Comparison of ENCODE assay signal across 20 mouse cellular contexts in the genomic region with DNA sequence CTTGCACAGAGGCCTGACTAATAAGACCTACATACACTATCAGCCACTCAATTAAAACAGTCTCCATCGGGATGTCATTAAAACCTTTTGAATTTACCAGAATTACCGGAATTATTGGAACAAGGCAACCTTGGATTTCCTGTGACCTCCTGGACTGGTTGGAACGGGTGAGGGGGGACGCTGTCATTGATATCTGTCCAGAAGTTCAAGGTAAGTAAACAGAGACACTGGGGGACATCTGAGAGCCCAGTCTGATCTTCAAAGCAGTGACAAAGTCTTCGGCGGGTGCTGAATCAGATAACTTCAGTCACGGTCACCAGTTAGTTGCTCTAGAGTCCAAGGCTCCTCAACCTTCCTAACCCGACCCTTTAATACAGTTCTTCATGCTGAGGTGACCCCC. TPM values are rescaled to one million over a fixed set of nuclear protein-coding genes. Genes with fewer than 3 reads are reported as not detected.
A peak's percentile ranks its signal among the peaks of the same experiment; 100 is the strongest.
DNase-seq lines count a peak whose midpoint lies in the region; ATAC-seq lines count a peak whose summit lies in the region.
"Had no signal": no experiment of that assay in that cellular context is flagged by ENCODE, and none has a peak within 500 bp of the region (broad histone marks: within the 10 kb centered on the region; RNA-seq: fewer than 3 reads in every experiment).

No protein-coding gene starts in this region.

- H3K9ac ChIP-seq in liver, embryonic 13.5 days = no peak overlapping the region
- no peak overlapping the region for H3K9ac ChIP-seq in liver, embryonic 12.5 days
- H3K9ac ChIP-seq: embryonic facial prominence, embryonic 13.5 days; embryonic facial prominence, embryonic 15.5 days; forebrain, embryonic 12.5 days had no signal

- H3K36me3 ChIP-seq in liver, embryonic 13.5 days = no peaks in the 10 kb centered on the region
- H3K36me3 ChIP-seq in liver, embryonic 12.5 days = no peaks in the 10 kb centered on the region
- H3K36me3 ChIP-seq: embryonic facial prominence, embryonic 13.5 days; embryonic facial prominence, embryonic 15.5 days; forebrain, embryonic 10.5 days; forebrain, embryonic 12.5 days had no signal

- 74% methylated on average over 8 of the region's 8 CpGs for WGBS in liver, embryonic 13.5 days (ENCODE audit: insufficient replicate concordance)
- WGBS in liver, embryonic 12.5 days (ENCODE audit: insufficient replicate concordance) = 78% methylated on average over 8 of the region's 8 CpGs

- H3K4me2 ChIP-seq in liver, embryonic 13.5 days = no peak overlapping the region
- no peak overlapping the region for H3K4me2 ChIP-seq in liver, embryonic 12.5 days
- H3K4me2 ChIP-seq: embryonic facial prominence, embryonic 13.5 days; embryonic facial prominence, embryonic 15.5 days; forebrain, embryonic 12.5 days had no signal

- H3K4me1 ChIP-seq in liver, embryonic 13.5 days (replicated peaks) = no peaks in the 10 kb centered on the region
- H3K4me1 ChIP-seq in liver, embryonic 12.5 days = no peaks in the 10 kb centered on the region
- H3K4me1 ChIP-seq: embryonic facial prominence, embryonic 13.5 days; embryonic facial prominence, embryonic 15.5 days; forebrain, embryonic 10.5 days; forebrain, embryonic 12.5 days had no signal

- H3K27me3 ChIP-seq in liver, embryonic 13.5 days = no peaks in the 10 kb centered on the region
- H3K27me3 ChIP-seq in liver, embryonic 12.5 days (replicated peaks) = no peaks in the 10 kb centered on the region
- H3K27me3 ChIP-seq: embryonic facial prominence, embryonic 13.5 days; embryonic facial prominence, embryonic 15.5 days; forebrain, embryonic 12.5 days had no signal

- H3K27ac ChIP-seq in liver, embryonic 13.5 days = no peak overlapping the region
- H3K27ac ChIP-seq in liver, embryonic 12.5 days = no peak overlapping the region
- H3K27ac ChIP-seq: embryonic facial prominence, embryonic 13.5 days; embryonic facial prominence, embryonic 15.5 days; forebrain, embryonic 10.5 days; forebrain, embryonic 12.5 days had no signal

- ATAC-seq in liver, embryonic 13.5 days (ENCODE audit: low read depth) = 0 out of 2 replicates have a peak, but pooled peaks have one; percentile 15
- ATAC-seq in liver, embryonic 12.5 days = no peak
- ATAC-seq: forebrain, embryonic 14.5 days; forebrain, embryonic 16.5 days had no signal

- peak; percentile 58 for DNase-seq in adrenal gland, adult 2 months
- DNase-seq in adrenal gland, postnatal 10 days = no peak
- DNase-seq in adrenal gland, postnatal 14 days = peak; percentile 57
- no peak for DNase-seq in adrenal gland, postnatal 4 days (ENCODE audit: low spot score in 2 of 2)
- no peak for DNase-seq in liver, embryonic 13.5 days
- DNase-seq: cerebellum, adult 11 months; cerebellum, adult 18-20 months; cerebellum, adult 8-10 months; cerebellum, adult 9-11 months; cerebellum, postnatal 14 days; cerebellum, postnatal 36 days; embryo, embryonic 11 days had no signal

- 0 out of 2 replicates have a peak, but pooled peaks cover 2% of the 10 kb centered on the region for H3K9me3 ChIP-seq in liver, embryonic 13.5 days (replicated peaks)
- no peaks in the 10 kb centered on the region; the same call in 1 of the 2 replicates for H3K9me3 ChIP-seq in liver, embryonic 12.5 days (replicated peaks)
- H3K9me3 ChIP-seq: embryonic facial prominence, embryonic 13.5 days; embryonic facial prominence, embryonic 15.5 days; forebrain, embryonic 12.5 days had no signal

- H3K4me3 ChIP-seq in liver, embryonic 13.5 days (replicated peaks) = no peak overlapping the region
- no peak overlapping the region for H3K4me3 ChIP-seq in liver, embryonic 12.5 days
- H3K4me3 ChIP-seq: embryonic facial prominence, embryonic 13.5 days; embryonic facial prominence, embryonic 15.5 days; erythroblast, embryonic 14.5 days; forebrain, embryonic 10.5 days; forebrain, embryonic 12.5 days had no signal

RNA-seq across cellular contexts. Expression of gene Pebp1, which starts 7.6 kb away (rescaled TPM):
- total RNA-seq in adrenal gland, adult 2 months (2021) = 1,000 to 10,000 TPM; 1,220 to 1,287 TPM
- 2,538 and 3,200 TPM in 2 replicates for polyA plus RNA-seq in adrenal gland, adult 2 months (2012; rRNA removed)
- total RNA-seq in adrenal gland, postnatal 10 days (2021) = 100 to 1,000 TPM; 763 to 803 TPM
- total RNA-seq in adrenal gland, postnatal 14 days (2021) = 832 and 835 TPM in 2 replicates
- 1,000 to 10,000 TPM in 1 of 2 experiments, 100 to 1,000 TPM in 1; 992 to 1,042 TPM for total RNA-seq in adrenal gland, postnatal 4 days (2021)
- polyA plus RNA-seq in liver, embryonic 13.5 days (2015; fragmentation: Nextera tagmentation; extraction: Ambion mirVana) = 275 and 276 TPM in 2 replicates
- 311 and 318 TPM in 2 replicates for polyA plus RNA-seq in liver, embryonic 12.5 days (2016; fragmentation: Nextera tagmentation; extraction: Ambion mirVana)

RNA-seq across cellular contexts. Expression of gene Vsig10, which starts 23.9 kb away (rescaled TPM):
- total RNA-seq in adrenal gland, adult 2 months (2021) = 10 to 100 TPM in 1 of 2 experiments, 1 to 10 TPM in 1; 8.9 to 28.6 TPM
- 38.0 and 44.1 TPM in 2 replicates for polyA plus RNA-seq in adrenal gland, adult 2 months (2012; rRNA removed)
- total RNA-seq in adrenal gland, postnatal 10 days (2021) = 10 to 100 TPM; 23.4 to 26.0 TPM
- 18.5 and 21.6 TPM in 2 replicates for total RNA-seq in adrenal gland, postnatal 14 days (2021)
- total RNA-seq in adrenal gland, postnatal 4 days (2021) = 10 to 100 TPM; 48.3 to 51.8 TPM
- polyA plus RNA-seq in liver, embryonic 13.5 days (2015; fragmentation: Nextera tagmentation; extraction: Ambion mirVana) = 1.7 TPM in 2 replicates
- 2.1 and 2.4 TPM in 2 replicates for polyA plus RNA-seq in liver, embryonic 12.5 days (2016; fragmentation: Nextera tagmentation; extraction: Ambion mirVana)
- polyA plus RNA-seq: erythroblast, embryonic 14.5 days had no signal

Comparison
In these comparisons a context has a peak if more than half of its experiments do, and no peak if none do; other contexts are left out.
1. DNase-seq: peak in adrenal gland, adult 2 months (single experiment) and adrenal gland, postnatal 14 days (single experiment); none in adrenal gland, postnatal 10 days (single experiment), adrenal gland, postnatal 4 days (0 of 2) and liver, embryonic 13.5 days (single experiment).